Mouse (Mus musculus) T-helper 1 cell (primary cell): ENCODE results near the gene Tmem150b.

Experiments used
- in situ Hi-C: fragments of 300-600 bp; cut with MboI, MseI; formaldehyde crosslinking; loops from one replicate; pipeline ENCODE4 v1.15.1; 2025; ENCODE audit warnings: high pct_unique_total_duplicates

Gene Tmem150b

GRCm38 (mm10) chr7:4725169-4725568, at the start of gene Tmem150b:
Tmem150b (minus strand) TSS chr7:4725249.
- in situ Hi-C loops: no loop called here

- in situ Hi-C loops: no loop called here
Measured at GRCm38 (mm10) chr7:4771202-4771601, 46.2 kb upstream of the Tmem150b start, which contains the start of gene Fam71e2. Fam71e2 (minus strand) TSS chr7:4771302.

DNA sequence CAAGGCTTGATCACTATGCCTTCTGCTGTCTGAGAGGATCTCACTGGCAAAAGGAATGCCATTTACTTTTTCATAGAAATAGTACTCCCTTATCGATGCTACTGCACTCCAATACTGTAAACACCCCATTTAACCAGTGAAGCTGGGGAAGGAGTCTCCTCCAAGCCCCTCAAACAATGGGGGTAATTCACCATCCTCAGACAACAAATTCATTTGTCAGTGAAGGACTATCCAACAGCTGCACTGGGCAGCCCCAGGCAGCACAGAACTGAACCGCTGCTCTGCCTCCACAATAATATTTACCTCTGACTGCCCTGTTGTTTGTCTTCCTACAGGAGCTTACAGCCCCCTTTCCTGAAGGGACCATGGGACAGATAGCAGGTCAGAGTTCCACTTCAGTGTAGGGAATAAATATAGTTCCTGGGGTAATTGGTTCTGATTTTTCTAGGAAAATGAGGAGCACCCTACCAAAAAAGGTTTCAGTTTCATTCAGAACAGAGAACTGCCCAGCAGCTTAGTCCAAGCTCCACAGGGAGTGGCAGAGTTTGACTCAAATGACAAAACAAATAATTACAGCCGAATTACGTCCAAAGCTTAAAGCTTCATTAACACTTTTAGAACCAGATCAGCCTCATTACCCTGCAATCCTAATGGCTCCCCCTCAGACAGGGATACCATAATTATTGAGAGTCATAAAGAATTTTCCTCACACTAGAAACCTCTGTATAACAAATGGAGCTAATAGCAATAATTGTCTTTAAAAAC, 40.1 kb upstream of the Tmem150b start:
- in situ Hi-C loops: no loop called here

DNA sequence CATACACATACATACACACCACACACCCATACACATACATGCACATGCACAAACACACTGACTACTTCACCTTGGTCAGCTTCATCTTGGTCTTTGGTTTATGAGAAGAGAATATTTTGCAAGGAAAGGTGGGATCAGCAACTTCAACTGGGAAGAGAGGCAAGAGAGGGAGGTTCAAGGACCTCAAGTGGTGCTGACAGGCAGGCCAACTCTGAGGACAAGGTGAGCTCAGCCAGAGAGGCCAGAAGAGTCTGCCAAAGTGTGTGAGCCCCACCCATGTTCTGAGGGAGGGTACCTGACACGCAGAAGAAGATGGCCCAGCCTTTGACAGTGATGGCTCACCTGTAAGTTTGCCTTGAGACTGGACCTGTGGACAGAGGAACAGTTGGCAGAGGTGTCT, 34.6 kb upstream of the Tmem150b start:
- in situ Hi-C loops: no loop called here

GRCm38 (mm10) chr7:4752821-4753570, 27.9 kb upstream of the Tmem150b start, which contains the start of gene Cox6b2:
Cox6b2 (minus strand) TSS chr7:4753094.
- in situ Hi-C loops: no loop called here

DNA sequence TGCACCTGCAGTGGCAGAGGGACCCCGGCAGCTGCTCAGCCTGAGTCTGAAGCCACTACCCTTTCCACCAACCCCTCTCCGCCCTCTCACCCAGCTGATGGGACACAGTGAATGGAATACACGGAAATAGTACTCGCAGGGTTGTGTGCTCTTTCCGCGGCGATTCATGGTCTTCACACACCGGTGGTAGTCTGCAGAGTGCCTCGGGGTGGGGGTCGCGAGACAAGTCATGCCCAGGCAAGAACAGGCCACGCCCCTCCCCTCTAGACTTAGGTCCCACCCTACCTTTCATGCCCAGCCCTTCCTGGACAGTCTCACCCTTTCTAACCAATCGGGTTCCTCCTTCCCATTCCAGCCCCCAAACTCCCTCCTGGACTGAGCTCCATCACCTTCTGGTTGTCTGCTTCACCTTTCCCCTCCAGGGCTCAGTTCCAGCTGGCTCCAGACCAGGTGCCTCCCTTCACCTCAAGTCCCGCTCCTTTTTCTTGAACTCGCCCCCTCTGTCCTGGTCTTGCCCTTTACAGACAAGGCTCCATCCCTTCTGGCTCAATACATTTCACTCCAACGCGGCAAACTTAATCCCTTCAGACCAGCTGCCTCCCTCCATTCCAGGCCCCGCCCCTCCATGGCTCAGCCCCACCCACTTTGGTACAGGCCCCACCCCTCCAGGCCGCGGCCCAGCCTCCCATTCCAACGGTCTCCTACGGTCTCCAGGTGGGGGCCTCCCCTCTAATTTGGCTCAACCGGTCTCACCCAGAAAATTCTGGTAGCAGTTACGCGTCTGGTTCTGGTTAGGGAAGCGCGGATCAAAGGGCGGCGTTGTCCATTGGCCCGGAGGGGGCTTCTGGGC, 27.1 kb upstream of the Tmem150b start:
- in situ Hi-C loops: no loop called here

DNA sequence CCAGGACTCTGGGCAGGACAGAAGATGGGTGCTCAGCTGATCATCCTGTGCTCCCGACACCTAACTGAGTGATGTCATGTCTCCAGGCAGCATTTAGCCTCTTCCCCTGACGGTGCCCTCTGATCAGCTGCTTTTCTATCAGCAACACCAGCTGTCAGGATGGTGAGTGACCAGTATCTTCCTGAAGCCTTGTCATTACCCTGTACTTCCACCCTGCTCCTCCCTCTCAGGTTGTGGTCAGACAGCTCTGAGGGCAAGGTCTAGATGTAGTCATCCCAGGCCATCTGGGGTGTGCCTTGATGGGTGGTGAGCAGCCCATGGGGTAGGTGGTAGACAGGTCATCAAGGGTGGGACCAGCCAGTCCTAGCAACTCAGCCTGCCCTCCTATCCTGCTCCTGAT, 24.1 kb upstream of the Tmem150b start:
- in situ Hi-C loops: no loop called here

GRCm38 (mm10) chr7:4748321-4748720, 23.3 kb upstream of the Tmem150b start:
- in situ Hi-C loops: no loop called here

- in situ Hi-C loops: no loop called here
Measured at GRCm38 (mm10) chr7:4747156-4747899, 22.3 kb upstream of the Tmem150b start.

- in situ Hi-C loops: no loop called here
Measured at GRCm38 (mm10) chr7:4746326-4746980, 21.4 kb upstream of the Tmem150b start.

- in situ Hi-C loops: loop anchor here (5.0 kb wide), 1 partner anchor 42 kb away; the partner anchor contains the start of gene Tmem238
Measured at GRCm38 (mm10) chr7:4744886-4745285, 19.8 kb upstream of the Tmem150b start.

DNA sequence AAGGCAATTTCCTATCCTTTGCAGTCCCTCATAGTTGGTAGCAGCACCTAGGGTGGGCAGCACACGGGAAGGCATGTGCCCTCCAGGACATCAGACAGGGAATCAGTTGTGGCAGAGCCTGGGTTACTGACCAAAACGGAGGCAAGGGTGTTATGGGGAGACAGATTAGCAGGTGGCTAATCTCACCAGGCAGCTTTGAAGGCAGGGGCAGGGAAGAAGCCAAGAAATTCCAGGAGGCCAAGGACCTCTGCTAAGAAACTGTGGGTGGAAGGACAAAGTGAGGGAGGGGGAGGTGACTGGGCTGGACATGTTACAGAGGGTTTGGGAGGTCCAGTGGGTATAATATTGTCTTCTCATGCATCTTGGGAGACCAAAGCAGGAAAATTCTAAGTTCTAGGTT, 18.3 kb upstream of the Tmem150b start:
- in situ Hi-C loops: loop anchor here (5.0 kb wide), 1 partner anchor 44 kb away; the partner anchor contains the start of gene Tmem238

DNA sequence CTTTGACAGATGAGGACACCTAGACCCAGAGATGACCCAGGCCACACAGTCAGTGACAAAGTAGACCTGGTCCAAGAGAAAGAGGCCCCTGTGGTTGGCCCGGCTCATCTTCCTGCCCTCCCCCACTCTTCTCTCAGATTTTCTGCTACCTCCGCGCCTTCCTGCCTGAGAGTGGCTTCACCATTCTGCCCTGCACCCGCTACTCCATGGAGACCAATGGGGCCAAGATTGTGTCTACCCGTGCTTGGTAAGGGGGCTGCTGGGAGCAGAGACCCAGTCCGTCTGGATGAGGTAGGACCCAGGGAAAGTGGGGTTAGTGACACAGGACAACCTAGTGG, 17.4 kb upstream of the Tmem150b start:
- in situ Hi-C loops: loop anchor here (5.0 kb wide), 1 partner anchor 45 kb away; the partner anchor contains the start of gene Tmem238

DNA sequence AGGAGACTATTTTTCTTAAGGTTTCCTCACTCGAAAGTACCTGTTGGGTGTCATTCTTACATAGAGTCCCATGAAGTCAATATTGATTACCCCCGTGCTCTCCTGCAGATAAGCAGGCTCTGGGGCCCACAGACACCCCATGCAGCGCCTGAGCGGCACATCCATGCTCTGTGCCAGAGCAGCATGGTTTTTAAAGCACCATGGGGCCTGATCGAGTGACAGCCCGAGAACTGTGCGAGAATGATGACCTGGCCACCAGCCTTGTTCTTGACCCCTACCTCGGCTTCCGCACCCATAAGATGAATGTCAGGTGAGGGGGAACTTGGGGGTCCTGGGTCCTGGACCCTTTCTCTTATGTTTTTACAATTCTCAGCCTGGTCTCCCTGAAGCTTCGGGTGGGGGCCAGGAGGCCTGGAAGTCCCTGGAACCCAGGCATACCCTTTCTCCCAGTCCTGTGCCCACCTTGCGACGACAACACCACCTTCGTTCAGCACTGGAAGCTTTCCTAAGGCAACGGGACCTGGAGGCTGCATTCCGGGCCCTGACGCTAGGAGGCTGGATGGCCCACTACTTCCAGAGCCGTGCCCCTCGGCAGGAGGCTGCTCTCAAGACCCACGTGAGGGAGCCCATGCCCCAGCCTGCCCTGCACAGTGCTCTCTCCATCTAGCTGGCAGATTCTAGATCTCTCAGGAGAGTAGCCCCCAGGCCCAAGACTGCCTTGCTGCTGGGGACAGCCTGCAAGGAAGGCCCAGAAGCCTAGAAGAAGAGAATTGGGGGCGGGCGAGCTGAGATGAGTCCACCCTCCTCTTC, 16.8 kb upstream of the Tmem150b start:
- in situ Hi-C loops: loop anchor here (5.0 kb wide), 1 partner anchor 45 kb away; the partner anchor contains the start of gene Tmem238

DNA sequence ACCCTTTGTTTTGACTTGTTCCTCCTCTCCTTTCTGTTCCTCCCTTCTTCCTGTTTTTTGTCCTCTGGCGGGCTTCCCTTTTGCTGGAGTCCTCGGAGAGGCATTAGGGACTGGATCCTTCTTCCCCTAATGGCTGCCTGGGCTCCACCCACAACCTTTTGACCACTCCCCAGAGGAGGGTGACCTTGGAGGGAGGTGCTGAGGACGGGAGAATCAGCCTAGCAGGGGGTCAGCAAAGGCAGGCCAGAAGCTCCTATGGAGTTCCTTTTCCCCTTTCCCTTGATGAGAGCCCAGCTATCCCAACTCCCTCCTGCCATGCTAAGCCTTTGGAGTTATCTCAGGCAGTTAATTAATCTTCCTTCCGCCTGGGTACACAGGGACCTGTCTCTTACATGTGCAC, 16.1 kb upstream of the Tmem150b start:
- in situ Hi-C loops: loop anchor here (5.0 kb wide), 1 partner anchor 46 kb away; the partner anchor contains the start of gene Tmem238

- in situ Hi-C loops: loop anchor here (5.0 kb wide), 1 partner anchor 47 kb away; the partner anchor contains the start of gene Tmem238
Measured at GRCm38 (mm10) chr7:4740309-4740727, 15.3 kb upstream of the Tmem150b start.

- in situ Hi-C loops: loop anchor here (5.0 kb wide), 1 partner anchor 48 kb away; the partner anchor contains the start of gene Tmem238
Measured at GRCm38 (mm10) chr7:4739544-4740275, 14.7 kb upstream of the Tmem150b start, which contains the start of gene Kmt5c. Kmt5c (plus strand) TSS chr7:4740115.

GRCm38 (mm10) chr7:4739041-4739543, 14.0 kb upstream of the Tmem150b start:
- in situ Hi-C loops: no loop called here
